Mouse (Mus musculus) liver, adult 2 months (tissue): ENCODE results near the gene Add3. TPM values are rescaled to one million over a fixed set of nuclear protein-coding genes. Genes with fewer than 3 reads are reported as not detected.
A peak's percentile ranks its signal among the peaks of the same experiment; 100 is the strongest.
"Not testable (repeated sequence)": the region's sequence is repeated elsewhere in the genome, so short reads cannot be mapped to it uniquely, and the experiment has no call there.

Experiments
- DNase-seq: peaks from one replicate; pipeline ENCODE4 v3.0.0-alpha.2; 2011; ENCODE audit warnings: low read depth, low spot score; ENCODE audit errors: extremely low read depth
- H3K27ac ChIP-seq: fragments of 200-500 bp; replicated peaks from 2 replicates; pipeline ENCODE4 v1.5.1; 2012; ENCODE audit warnings: low read depth, mild to moderate bottlenecking, control low read depth, inconsistent platforms, low read length; ENCODE audit not compliant: insufficient read depth
- H3K27me3 ChIP-seq: fragments of 200-500 bp; 2 replicates; pipeline ENCODE4 v1.6.1; 2012; ENCODE audit warnings: mild to moderate bottlenecking, moderate library complexity, low read length, inconsistent platforms; ENCODE audit not compliant: control insufficient read depth, insufficient read depth
- H3K36me3 ChIP-seq: fragments of 200-500 bp; 2 replicates; pipeline ENCODE4 v1.6.1; 2012; ENCODE audit warnings: low read length, inconsistent platforms; ENCODE audit not compliant: control insufficient read depth, insufficient read depth
- H3K4me1 ChIP-seq: fragments of 200-500 bp; 2 replicates; pipeline ENCODE4 v1.6.1; 2011; ENCODE audit warnings: low read length; ENCODE audit not compliant: control insufficient read depth, insufficient read depth
- H3K4me3 ChIP-seq: fragments of 200-500 bp; 2 replicates; pipeline ENCODE4 v1.5.1; 2011; ENCODE audit warnings: low read depth, mild to moderate bottlenecking, control low read depth, low read length, moderate library complexity; ENCODE audit not compliant: insufficient read depth
- H3K79me2 ChIP-seq: fragments of 200-500 bp; 2 replicates; pipeline ENCODE4 v1.6.1; 2012; ENCODE audit warnings: inconsistent platforms, mild to moderate bottlenecking, low read length, moderate library complexity; ENCODE audit not compliant: control insufficient read depth, insufficient read depth
- H3K9ac ChIP-seq: fragments of 200-500 bp; 2 replicates; pipeline ENCODE4 v1.6.1; 2012; ENCODE audit warnings: low read depth, mild to moderate bottlenecking, control low read depth, inconsistent platforms, low read length
- CTCF ChIP-seq: fragments of 200-500 bp; IDR thresholded peaks from 2 replicates; pipeline ENCODE4 v1.5.1; 2011; ENCODE audit warnings: low read depth, low read length, control low read depth
- POLR2A ChIP-seq: fragments of 200-500 bp; IDR thresholded peaks from 2 replicates; pipeline ENCODE4 v1.6.1; 2011; ENCODE audit warnings: low read length, control low read depth; ENCODE audit not compliant: insufficient read depth; ENCODE audit errors: extremely low read depth
- WGBS: fragments of 180-500 bp; shearing (Covaris S2); methylation state at CpG from one replicate; pipeline ENCODE4 v1.1.7; 2018; 5-methylcytosine and 5-hydroxymethylcytosine counted together
- polyA plus RNA-seq: library from polyadenylated mRNA; depleted of rRNA; stranded (reverse); fragments of >200 nt; gene quantifications from 2 replicates; pipeline ENCODE4 v1.2.3, GENCODE M21; 2012
- total RNA-seq: library from RNA; depleted of rRNA; stranded (reverse); fragments of >200 nt; gene quantifications from 2 replicates; pipeline ENCODE4 v1.2.3, GENCODE M21; 2014

The Add3 gene
- total and polyA plus RNA-seq, 2 experiments = 4.3 to 12.1 TPM

DNA sequence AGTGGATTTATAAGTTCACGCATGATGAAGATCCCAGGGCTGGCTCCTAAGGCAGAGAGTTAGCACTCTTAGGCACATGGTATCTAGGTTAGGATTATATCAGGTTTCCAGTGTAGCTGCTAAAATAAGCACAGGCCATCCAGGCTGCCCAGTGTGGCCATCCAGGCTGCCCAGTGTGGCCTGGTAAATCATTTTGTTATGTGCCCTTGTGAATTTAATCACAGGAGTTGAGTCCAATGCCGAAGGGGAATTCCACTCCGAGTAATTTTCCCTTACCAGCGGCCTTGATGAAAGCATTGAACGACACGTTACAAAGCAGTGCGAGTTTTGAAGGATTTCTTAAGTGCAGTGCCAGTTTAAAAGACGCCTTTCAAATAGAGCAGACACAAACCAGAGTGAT, 77.6 kb downstream of the Add3 start:
- Histone ChIP-seq H3K27me3 (no peaks in the 10 kb centered on the region), H3K4me3 (no peak overlapping the region), H3K36me3 (0 out of 2 replicates have a peak, but pooled peaks cover 2% of the 10 kb centered on the region), H3K4me1 (no peaks in the 10 kb centered on the region; the same call in 1 of the 2 replicates), H3K27ac (no peak overlapping the region), H3K79me2 (no peaks in the 10 kb centered on the region; the same call in 1 of the 2 replicates), H3K9ac (no peak overlapping the region)
- DNase-seq = no peak
- WGBS = 95% methylated on average over 8 of the region's 8 CpGs
- no peak for TF ChIP-seq POLR2A
- TF ChIP-seq CTCF = no peak

DNA sequence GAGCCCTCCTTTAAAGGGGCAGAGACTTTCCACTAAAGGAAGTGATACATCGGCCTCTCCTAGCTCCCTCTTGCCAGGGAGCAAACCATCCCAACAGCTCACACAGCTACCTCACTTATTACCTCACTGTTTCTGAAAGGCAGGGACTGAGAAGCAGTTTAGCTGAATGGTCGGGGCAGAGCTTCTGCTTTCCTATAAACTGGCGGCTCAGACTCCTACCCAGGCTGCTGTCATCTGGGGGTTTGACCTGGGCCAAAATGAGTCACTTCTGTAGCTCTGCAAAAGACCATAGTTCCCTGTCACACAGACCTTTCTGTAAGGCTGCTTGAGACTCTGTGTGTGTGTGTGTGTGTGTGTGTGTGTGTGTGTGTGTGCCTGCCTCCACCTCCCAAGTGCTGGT, 79.1 kb downstream of the Add3 start:
- DNase-seq = no peak

DNA sequence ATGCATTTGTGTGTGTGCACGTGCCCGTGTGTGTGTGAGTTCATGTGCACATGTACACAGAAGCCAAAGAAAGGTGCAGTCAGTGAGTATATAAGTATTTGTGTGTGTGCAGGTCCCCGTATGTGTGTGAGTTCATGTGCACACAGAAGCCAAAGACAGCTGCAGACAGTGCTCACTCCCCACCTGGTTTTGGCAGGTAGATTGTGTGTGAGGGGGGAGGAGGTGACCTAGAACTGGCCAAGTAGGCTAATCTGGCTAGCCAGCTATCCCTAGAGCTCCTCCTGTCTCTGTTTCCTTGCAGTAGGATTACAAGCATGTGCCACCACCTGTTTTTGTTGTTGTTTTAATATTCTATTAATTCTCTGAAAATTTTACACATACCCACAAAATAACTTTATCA, 80.9 kb downstream of the Add3 start:
- Histone ChIP-seq H3K79me2 (no peaks in the 10 kb centered on the region), H3K36me3 (0 out of 2 replicates have a peak, but pooled peaks cover 2% of the 10 kb centered on the region), H3K4me3 (no peak overlapping the region), H3K27me3 (no peaks in the 10 kb centered on the region), H3K27ac (no peak overlapping the region), H3K4me1 (peaks cover 5% of the 10 kb centered on the region; the same call in 1 of the 2 replicates), H3K9ac (no peak overlapping the region)
- 88% methylated on average over 3 of the region's 3 CpGs for WGBS
- DNase-seq = no peak
- no peak for TF ChIP-seq CTCF
- no peak for TF ChIP-seq POLR2A

More for the DNA sequence above, 79.1 kb downstream of the Add3 start:
- Histone ChIP-seq H3K79me2 (no peaks in the 10 kb centered on the region), H3K4me1 (no peaks in the 10 kb centered on the region), H3K27ac (no peak overlapping the region), H3K9ac (no peak overlapping the region), H3K36me3 (0 out of 2 replicates have a peak, but pooled peaks cover 2% of the 10 kb centered on the region), H3K27me3 (no peaks in the 10 kb centered on the region), H3K4me3 (no peak overlapping the region)
- WGBS = 84% methylated on average over 3 of the region's 3 CpGs
- no peak for TF ChIP-seq CTCF
- TF ChIP-seq POLR2A = no peak

- not testable (repeated sequence) for H3K36me3 ChIP-seq, H3K4me3 ChIP-seq, H3K79me2 ChIP-seq, H3K27me3 ChIP-seq, H3K4me1 ChIP-seq, H3K9ac ChIP-seq
- DNase-seq = peak; percentile 77
- 10% methylated on average over 2 of the region's 2 CpGs for WGBS
- H3K27ac ChIP-seq = peak overlapping the region; percentile 47
Observed at GRCm38 (mm10) chr19:53225249-53226070, 85.2 kb downstream of the Add3 start.

GRCm38 (mm10) chr19:53226651-53227050, 86.4 kb downstream of the Add3 start:
- no peaks in the 10 kb centered on the region for H3K36me3 ChIP-seq
- H3K4me1 ChIP-seq = peaks cover 5% of the 10 kb centered on the region; the same call in 1 of the 2 replicates
- no peak overlapping the region for H3K27ac ChIP-seq
- H3K4me3 ChIP-seq = no peak overlapping the region
- no peaks in the 10 kb centered on the region for H3K79me2 ChIP-seq
- no peak for TF ChIP-seq CTCF
- TF ChIP-seq POLR2A = no peak
- H3K27me3 ChIP-seq = no peaks in the 10 kb centered on the region
- WGBS = 90% methylated on average over 13 of the region's 13 CpGs
- no peak overlapping the region for H3K9ac ChIP-seq
- no peak for DNase-seq
